Mouse (Mus musculus): ENCODE measurements around the gene Sugt1. TPM values are rescaled to one million over a fixed set of nuclear protein-coding genes. Genes with fewer than 3 reads are reported as not detected.

The Sugt1 gene
- total RNA-seq, 1 experiment: 93.7 TPM

- no peak overlapping the region for H3K9ac ChIP-seq (ENCODE audit: insufficient read depth, low read depth, low read length, poor library complexity, severe bottlenecking)
- peaks cover 0 to 3% of the 10 kb centered on the region in 2 experiments; a peak in 1 of 4 replicates for H3K4me1 ChIP-seq (ENCODE audit: control insufficient read depth in 2 of 2, insufficient read depth in 2 of 2, low read length in 2 of 2, poor library complexity in 1 of 2)
- DNase-seq (ENCODE audit: low read depth, low spot score): no peak
- H3K4me3 ChIP-seq (ENCODE audit: insufficient read depth in 1 of 2, low read depth in 1 of 2, low read length in 2 of 2, poor library complexity in 1 of 2, severe bottlenecking in 1 of 2): no peak overlapping the region
- TF ChIP-seq ZC3H11A (IDR thresholded peaks at IDR 0.05; ENCODE audit: borderline replicate concordance, low read depth, low read length): no peak
- no peak for TF ChIP-seq MAFK (IDR thresholded peaks at IDR 0.05; ENCODE audit: insufficient read depth, low read depth, low read length)
- no peak for TF ChIP-seq HCFC1 (IDR thresholded peaks at IDR 0.05; ENCODE audit: borderline replicate concordance, insufficient read depth, low read length)
- no peak for TF ChIP-seq CHD2 (IDR thresholded peaks at IDR 0.05; ENCODE audit: low read depth, low read length)
- no peak for TF ChIP-seq ZNF384 (IDR thresholded peaks at IDR 0.05; ENCODE audit: low read depth, low read length)
- no peak overlapping the region for H3K27ac ChIP-seq (ENCODE audit: insufficient read depth, low read depth, low read length, poor library complexity, severe bottlenecking)
- no peaks in the 10 kb centered on the region for H3K9me3 ChIP-seq (ENCODE audit: control insufficient read depth, insufficient read depth, low read depth, low read length)
- in situ Hi-C loops (cut with MboI; ENCODE audit: low sequenced_read_pairs in 2 of 2, unreplicated experiment in 2 of 2): no loop called here
- no peaks in the 10 kb centered on the region for H3K36me3 ChIP-seq (ENCODE audit: control insufficient read depth, insufficient read depth, low read length, poor library complexity, severe bottlenecking)
These were observed 57.9 kb downstream of the Sugt1 start for GRCm38 (mm10) chr14:79645378-79645777.

GRCm38 (mm10) chr14:79649680-79650079 is 62.2 kb downstream of the Sugt1 start:
- Histone ChIP-seq H3K9ac (ENCODE audit: insufficient read depth, low read depth, low read length, poor library complexity, severe bottlenecking) (no peak overlapping the region), H3K4me1 (ENCODE audit: control insufficient read depth in 2 of 2, insufficient read depth in 2 of 2, low read length in 2 of 2, poor library complexity in 1 of 2) (0 out of 4 replicates have a peak, but pooled peaks cover 0 to 3% of the 10 kb centered on the region in 2 experiments), H3K4me3 (ENCODE audit: insufficient read depth in 1 of 2, low read depth in 1 of 2, low read length in 2 of 2, poor library complexity in 1 of 2, severe bottlenecking in 1 of 2) (no peak overlapping the region), H3K9me3 (ENCODE audit: control insufficient read depth, insufficient read depth, low read depth, low read length) (no peaks in the 10 kb centered on the region), H3K27ac (ENCODE audit: insufficient read depth, low read depth, low read length, poor library complexity, severe bottlenecking) (no peak overlapping the region), H3K36me3 (ENCODE audit: control insufficient read depth, insufficient read depth, low read length, poor library complexity, severe bottlenecking) (no peaks in the 10 kb centered on the region)
- in situ Hi-C loops (cut with MboI; ENCODE audit: low sequenced_read_pairs in 2 of 2, unreplicated experiment in 2 of 2): no loop called here
- no peak for TF ChIP-seq MAFK (IDR thresholded peaks at IDR 0.05; ENCODE audit: insufficient read depth, low read depth, low read length)
- TF ChIP-seq ZNF384 (IDR thresholded peaks at IDR 0.05; ENCODE audit: low read depth, low read length): no peak
- TF ChIP-seq ZC3H11A (IDR thresholded peaks at IDR 0.05; ENCODE audit: borderline replicate concordance, low read depth, low read length): no peak
- TF ChIP-seq HCFC1 (IDR thresholded peaks at IDR 0.05; ENCODE audit: borderline replicate concordance, insufficient read depth, low read length): no peak
- no peak for TF ChIP-seq CHD2 (IDR thresholded peaks at IDR 0.05; ENCODE audit: low read depth, low read length)
- DNase-seq (ENCODE audit: low read depth, low spot score): no peak

- no peaks in the 10 kb centered on the region for H3K9me3 ChIP-seq (ENCODE audit: control insufficient read depth, insufficient read depth, low read depth, low read length)
- H3K4me1 ChIP-seq (ENCODE audit: control insufficient read depth in 2 of 2, insufficient read depth in 2 of 2, low read length in 2 of 2, poor library complexity in 1 of 2): no peaks in the 10 kb centered on the region
- no peak for DNase-seq (ENCODE audit: low read depth, low spot score)
- H3K4me3 ChIP-seq (ENCODE audit: insufficient read depth in 1 of 2, low read depth in 1 of 2, low read length in 2 of 2, poor library complexity in 1 of 2, severe bottlenecking in 1 of 2): no peak overlapping the region
- no peaks in the 10 kb centered on the region for H3K36me3 ChIP-seq (ENCODE audit: control insufficient read depth, insufficient read depth, low read length, poor library complexity, severe bottlenecking)
- TF ChIP-seq MAFK (IDR thresholded peaks at IDR 0.05; ENCODE audit: insufficient read depth, low read depth, low read length) (no peak), HCFC1 (IDR thresholded peaks at IDR 0.05; ENCODE audit: borderline replicate concordance, insufficient read depth, low read length) (no peak), CHD2 (IDR thresholded peaks at IDR 0.05; ENCODE audit: low read depth, low read length) (no peak), ZNF384 (IDR thresholded peaks at IDR 0.05; ENCODE audit: low read depth, low read length) (no peak), ZC3H11A (IDR thresholded peaks at IDR 0.05; ENCODE audit: borderline replicate concordance, low read depth, low read length) (no peak)
- no peak overlapping the region for H3K27ac ChIP-seq (ENCODE audit: insufficient read depth, low read depth, low read length, poor library complexity, severe bottlenecking)
- in situ Hi-C loops (cut with MboI; ENCODE audit: low sequenced_read_pairs in 2 of 2, unreplicated experiment in 2 of 2): no loop called here
- no peak overlapping the region for H3K9ac ChIP-seq (ENCODE audit: insufficient read depth, low read depth, low read length, poor library complexity, severe bottlenecking)
These were observed 65.2 kb downstream of the Sugt1 start for GRCm38 (mm10) chr14:79652654-79653053.

GRCm38 (mm10) chr14:79658286-79658685 is 70.8 kb downstream of the Sugt1 start:
- no peak for TF ChIP-seq MAFK (IDR thresholded peaks at IDR 0.05; ENCODE audit: insufficient read depth, low read depth, low read length)
- TF ChIP-seq CHD2 (IDR thresholded peaks at IDR 0.05; ENCODE audit: low read depth, low read length): no peak
- no peak for TF ChIP-seq ZC3H11A (IDR thresholded peaks at IDR 0.05; ENCODE audit: borderline replicate concordance, low read depth, low read length)
- TF ChIP-seq ZNF384 (IDR thresholded peaks at IDR 0.05; ENCODE audit: low read depth, low read length): no peak
- TF ChIP-seq HCFC1 (IDR thresholded peaks at IDR 0.05; ENCODE audit: borderline replicate concordance, insufficient read depth, low read length): no peak
- in situ Hi-C loops (cut with MboI; ENCODE audit: low sequenced_read_pairs in 2 of 2, unreplicated experiment in 2 of 2): no loop called here
- no peak overlapping the region for H3K4me3 ChIP-seq (ENCODE audit: insufficient read depth in 1 of 2, low read depth in 1 of 2, low read length in 2 of 2, poor library complexity in 1 of 2, severe bottlenecking in 1 of 2)
- H3K27ac ChIP-seq (ENCODE audit: insufficient read depth, low read depth, low read length, poor library complexity, severe bottlenecking): no peak overlapping the region
- H3K36me3 ChIP-seq (ENCODE audit: control insufficient read depth, insufficient read depth, low read length, poor library complexity, severe bottlenecking): no peaks in the 10 kb centered on the region
- H3K9me3 ChIP-seq (ENCODE audit: control insufficient read depth, insufficient read depth, low read depth, low read length): no peaks in the 10 kb centered on the region
- H3K9ac ChIP-seq (ENCODE audit: insufficient read depth, low read depth, low read length, poor library complexity, severe bottlenecking): no peak overlapping the region
- no peaks in the 10 kb centered on the region for H3K4me1 ChIP-seq (ENCODE audit: control insufficient read depth in 2 of 2, insufficient read depth in 2 of 2, low read length in 2 of 2, poor library complexity in 1 of 2)
- DNase-seq (ENCODE audit: low read depth, low spot score): no peak

Measured in ES-E14 (cell line).